Mouse (Mus musculus): ENCODE data around the gene Emc10. TPM values are rescaled to one million over a fixed set of nuclear protein-coding genes. Genes with fewer than 3 reads are reported as not detected.

Gene Emc10
- total and polyA plus RNA-seq, 3 experiments, result 91.4 to 149 TPM; not detected in 1

- TF ChIP-seq KAT2A (conservative IDR thresholded peaks at IDR 0.05; ENCODE audit: low read depth, low read length), result no peak
- TF ChIP-seq JUND (IDR thresholded peaks at IDR 0.05; ENCODE audit: low read depth, low read length), result no peak
- no peak for TF ChIP-seq ZC3H11A (IDR thresholded peaks at IDR 0.05; ENCODE audit: low read depth, low read length)
- no peak for DNase-seq (ENCODE audit: low read depth, low spot score)
- Histone ChIP-seq H3K36me3 (ENCODE audit: control insufficient read depth in 1 of 2, insufficient read depth in 2 of 2, low read length in 2 of 2) (no peaks in the 10 kb centered on the region), H3K9me3 (replicated peaks; ENCODE audit: insufficient read depth, low read length) (no peaks in the 10 kb centered on the region), H3K9ac (ENCODE audit: control insufficient read depth, low read depth, low read length, poor library complexity, severe bottlenecking) (no peak overlapping the region), H3K27ac (ENCODE audit: control insufficient read depth, low read depth, low read length) (no peak overlapping the region), H3K27me3 (ENCODE audit: control insufficient read depth in 1 of 2, insufficient read depth in 2 of 2, low read length in 2 of 2) (no peaks in the 10 kb centered on the region), H3K4me3 (ENCODE audit: control insufficient read depth in 1 of 2, insufficient read depth in 1 of 2, low read depth in 2 of 2, low read length in 2 of 2) (no peak overlapping the region), H3K4me1 (ENCODE audit: control insufficient read depth in 1 of 2, insufficient read depth in 2 of 2, low read length in 2 of 2) (peaks cover 0 to under 1% of the 10 kb centered on the region in 2 experiments; a peak in 1 of 4 replicates), H3K79me2 (ENCODE audit: control insufficient read depth, insufficient read depth, low read length, poor library complexity) (no peaks in the 10 kb centered on the region)
Measured at GRCm38 (mm10) chr7:44533746-44534045, 37.4 kb upstream of the Emc10 start.

GRCm38 (mm10) chr7:44532918-44533745 lies 36.8 kb upstream of the Emc10 start:
- TF ChIP-seq MAZ (IDR thresholded peaks at IDR 0.05; ENCODE audit: low read depth, low read length) (no peak), MAFK (IDR thresholded peaks at IDR 0.05; ENCODE audit: borderline replicate concordance, low read depth, low read length) (no peak)
- H3K27me3 ChIP-seq (ENCODE audit: control insufficient read depth in 1 of 2, insufficient read depth in 2 of 2, low read length in 2 of 2), result no peaks in the 10 kb centered on the region
- no peak overlapping the region for H3K4me3 ChIP-seq (ENCODE audit: control insufficient read depth in 1 of 2, insufficient read depth in 1 of 2, low read depth in 2 of 2, low read length in 2 of 2)
- no peak overlapping the region for H3K27ac ChIP-seq (ENCODE audit: control insufficient read depth, low read depth, low read length)
- H3K36me3 ChIP-seq (ENCODE audit: control insufficient read depth in 1 of 2, insufficient read depth in 2 of 2, low read length in 2 of 2), result 0 out of 4 replicates have a peak, but pooled peaks cover 0 to 2% of the 10 kb centered on the region in 2 experiments
- H3K79me2 ChIP-seq (ENCODE audit: control insufficient read depth, insufficient read depth, low read length, poor library complexity), result no peaks in the 10 kb centered on the region
- no peak for DNase-seq (ENCODE audit: low read depth, low spot score)
- no peaks in the 10 kb centered on the region for H3K9me3 ChIP-seq (replicated peaks; ENCODE audit: insufficient read depth, low read length)
- H3K9ac ChIP-seq (ENCODE audit: control insufficient read depth, low read depth, low read length, poor library complexity, severe bottlenecking), result no peak overlapping the region
- H3K4me1 ChIP-seq (ENCODE audit: control insufficient read depth in 1 of 2, insufficient read depth in 2 of 2, low read length in 2 of 2), result peaks cover 0 to 6% of the 10 kb centered on the region in 2 experiments; a peak in 2 of 4 replicates

- no peak within 1 kb of the TSS for H3K27ac ChIP-seq (ENCODE audit: control insufficient read depth, low read depth, low read length)
- H3K4me3 ChIP-seq (ENCODE audit: control insufficient read depth in 1 of 2, insufficient read depth in 1 of 2, low read depth in 2 of 2, low read length in 2 of 2), result no peak within 1 kb of the TSS
- no peaks in the 10 kb centered on the region; the same call in 1 of the 2 replicates for H3K79me2 ChIP-seq (ENCODE audit: control insufficient read depth, insufficient read depth, low read length, poor library complexity)
- no peak for TF ChIP-seq KAT2A (conservative IDR thresholded peaks at IDR 0.05; ENCODE audit: low read depth, low read length)
- no peak for TF ChIP-seq TCF12 (IDR thresholded peaks at IDR 0.05; ENCODE audit: low read depth, low read length)
- no peak for TF ChIP-seq ZMIZ1 (IDR thresholded peaks at IDR 0.05; ENCODE audit: low read depth, low read length)
- no peak for TF ChIP-seq ZNF384 (IDR thresholded peaks at IDR 0.05; ENCODE audit: low read depth, low read length)
- TF ChIP-seq ZKSCAN1 (IDR thresholded peaks at IDR 0.05; ENCODE audit: low read depth, low read length), result no peak
- no peak for TF ChIP-seq USF2 (IDR thresholded peaks at IDR 0.05; ENCODE audit: borderline replicate concordance in 1 of 2, insufficient read depth in 1 of 2, low read depth in 1 of 2, low read length in 2 of 2)
- TF ChIP-seq GATA1 (IDR thresholded peaks at IDR 0.05; ENCODE audit: low read depth, low read length), result no peak
- no peak for TF ChIP-seq TAL1 (IDR thresholded peaks at IDR 0.05; ENCODE audit: low read length)
- TF ChIP-seq POLR2AphosphoS5 (IDR thresholded peaks at IDR 0.05; ENCODE audit: borderline replicate concordance, low read depth, low read length), result no peak
- no peak for TF ChIP-seq USF1 (IDR thresholded peaks at IDR 0.05; ENCODE audit: low read depth, low read length)
- TF ChIP-seq MYC (IDR thresholded peaks at IDR 0.05; ENCODE audit: low read depth, low read length), result no peak
- TF ChIP-seq TBP (IDR thresholded peaks at IDR 0.05; ENCODE audit: low read depth, low read length), result no peak
- TF ChIP-seq MAFK (IDR thresholded peaks at IDR 0.05; ENCODE audit: borderline replicate concordance, low read depth, low read length), result no peak
- no peak for TF ChIP-seq MAZ (IDR thresholded peaks at IDR 0.05; ENCODE audit: low read depth, low read length)
- TF ChIP-seq BHLHE40 (IDR thresholded peaks at IDR 0.05; ENCODE audit: borderline replicate concordance, low read depth, low read length), result no peak
- TF ChIP-seq GABPA (IDR thresholded peaks at IDR 0.05; ENCODE audit: low read depth, low read length), result no peak
- no peak; the same call in 1 of the 2 replicates for TF ChIP-seq POLR2AphosphoS2 (IDR thresholded peaks at IDR 0.05; ENCODE audit: low read length)
- no peak for TF ChIP-seq RCOR1 (IDR thresholded peaks at IDR 0.05; ENCODE audit: low read depth, low read length)
- peaks cover 0 to 6% of the 10 kb centered on the region in 2 experiments; a peak in 2 of 4 replicates for H3K4me1 ChIP-seq (ENCODE audit: control insufficient read depth in 1 of 2, insufficient read depth in 2 of 2, low read length in 2 of 2)
- 0 out of 4 replicates have a peak, but pooled peaks cover 0 to 2% of the 10 kb centered on the region in 2 experiments for H3K36me3 ChIP-seq (ENCODE audit: control insufficient read depth in 1 of 2, insufficient read depth in 2 of 2, low read length in 2 of 2)
- no peaks in the 10 kb centered on the region for H3K27me3 ChIP-seq (ENCODE audit: control insufficient read depth in 1 of 2, insufficient read depth in 2 of 2, low read length in 2 of 2)
- no peak for DNase-seq (ENCODE audit: low read depth, low spot score)
- H3K9me3 ChIP-seq (replicated peaks; ENCODE audit: insufficient read depth, low read length), result no peaks in the 10 kb centered on the region
- no peak within 1 kb of the TSS for H3K9ac ChIP-seq (ENCODE audit: control insufficient read depth, low read depth, low read length, poor library complexity, severe bottlenecking)
Measured at GRCm38 (mm10) chr7:44531946-44532732, 35.8 kb upstream of the Emc10 start, which contains the start of gene Spib. Gene Spib (minus strand): TSS chr7:44532071.
